Mouse (Mus musculus) lung, adult 2 months (tissue): ENCODE results near the gene Gps1.

Experiments
- CTCF ChIP-seq: fragments of 200-500 bp; IDR thresholded peaks from 2 replicates; pipeline ENCODE4 v1.5.1; 2011; ENCODE audit warnings: mild to moderate bottlenecking, low read length, control low read depth; ENCODE audit not compliant: insufficient read depth
- POLR2A ChIP-seq: fragments of 200-500 bp; IDR thresholded peaks from 2 replicates; pipeline ENCODE4 v1.6.1; 2011; ENCODE audit warnings: low read depth, mild to moderate bottlenecking, control low read depth, low read length, borderline replicate concordance; ENCODE audit errors: extremely low read depth

GRCm38 (mm10) chr11:120736424-120736823, 47.6 kb upstream of the Gps1 start:
- TF ChIP-seq CTCF (no peak), POLR2A (no peak)
